Mouse (Mus musculus) small intestine, adult 2 months (tissue): ENCODE measurements around the gene Cyb5r3. TPM values are rescaled to one million over a fixed set of nuclear protein-coding genes. Genes with fewer than 3 reads are reported as not detected.

Experiments used
- H3K27ac ChIP-seq: fragments of 200-500 bp; 2 replicates; pipeline ENCODE4 v1.5.1; 2012; ENCODE audit warnings: low read depth, low read length, control low read depth, inconsistent platforms; ENCODE audit not compliant: insufficient read depth
- H3K27me3 ChIP-seq: fragments of 200-500 bp; 2 replicates; pipeline ENCODE4 v1.6.1; 2012; ENCODE audit warnings: mild to moderate bottlenecking, moderate library complexity, low read length, inconsistent platforms; ENCODE audit not compliant: control insufficient read depth, insufficient read depth
- H3K36me3 ChIP-seq: fragments of 200-500 bp; 2 replicates; pipeline ENCODE4 v1.6.1; 2012; ENCODE audit warnings: mild to moderate bottlenecking, low read length, control low read depth, inconsistent platforms; ENCODE audit not compliant: control insufficient read depth, insufficient read depth
- H3K4me1 ChIP-seq: fragments of 200-500 bp; 2 replicates; pipeline ENCODE4 v1.6.1; 2012; ENCODE audit warnings: low read length, inconsistent platforms, mixed read lengths; ENCODE audit not compliant: control insufficient read depth, insufficient read depth, insufficient read length
- H3K4me3 ChIP-seq: fragments of 200-500 bp; 2 replicates; pipeline ENCODE4 v1.5.1; 2012; ENCODE audit warnings: low read depth, mild to moderate bottlenecking, control low read depth, inconsistent platforms, low read length, moderate library complexity
- CTCF ChIP-seq: fragments of 200-500 bp; IDR thresholded peaks from 2 replicates; pipeline ENCODE4 v1.5.1; 2012; ENCODE audit warnings: low read depth, mild to moderate bottlenecking, control low read depth, inconsistent platforms, low read length, moderate library complexity, mixed read lengths; ENCODE audit not compliant: insufficient replicate concordance, insufficient read length; ENCODE audit errors: extremely low read depth
- POLR2A ChIP-seq: fragments of 200-500 bp; IDR thresholded peaks from 2 replicates; pipeline ENCODE4 v1.6.1; 2012; ENCODE audit warnings: low read depth, mild to moderate bottlenecking, control low read depth, inconsistent platforms, low read length, moderate library complexity
- WGBS: fragments of 180-500 bp; shearing (Covaris S2); methylation state at CpG from one replicate; pipeline ENCODE4 v1.1.7; 2018; 5-methylcytosine and 5-hydroxymethylcytosine counted together
- polyA plus RNA-seq: library from polyadenylated mRNA; depleted of rRNA; stranded (reverse); fragments of >200 nt; gene quantifications from 2 replicates; pipeline ENCODE4 v1.2.3, GENCODE M21; 2012

Cyb5r3 gene
- polyA plus RNA-seq, 1 experiment, result 624 TPM

DNA sequence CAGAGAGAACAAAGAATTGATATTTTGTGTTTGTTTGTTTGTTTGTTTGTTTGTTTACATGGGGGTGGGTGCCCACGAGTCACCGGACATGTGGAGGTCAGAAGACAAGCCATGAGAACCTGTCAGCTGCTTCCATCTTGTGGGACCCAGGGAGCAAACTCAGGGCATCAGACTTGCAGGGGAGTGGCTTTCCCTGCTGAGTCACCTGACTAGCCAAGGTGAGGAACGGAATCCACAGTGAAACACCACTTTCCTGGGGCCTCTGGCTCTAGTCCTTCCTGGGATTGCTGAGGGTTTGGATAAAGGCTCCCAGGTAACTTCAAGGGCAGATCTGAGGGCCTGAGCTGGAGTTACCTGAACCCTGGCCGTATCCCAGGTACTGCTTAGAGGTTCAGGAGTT lies 4.3 kb upstream of the Cyb5r3 start:
- no peaks in the 10 kb centered on the region for H3K27me3 ChIP-seq
- H3K4me3 ChIP-seq, result no peak overlapping the region
- peaks cover 23% of the 10 kb centered on the region; the same call in 1 of the 2 replicates for H3K4me1 ChIP-seq
- TF ChIP-seq POLR2A (no peak), CTCF (no peak)
- WGBS, result 38% methylated on average over 4 of the region's 4 CpGs
- H3K27ac ChIP-seq, result peak overlapping the region; percentile 21; the same call in 1 of the 2 replicates
- H3K36me3 ChIP-seq, result no peaks in the 10 kb centered on the region

DNA sequence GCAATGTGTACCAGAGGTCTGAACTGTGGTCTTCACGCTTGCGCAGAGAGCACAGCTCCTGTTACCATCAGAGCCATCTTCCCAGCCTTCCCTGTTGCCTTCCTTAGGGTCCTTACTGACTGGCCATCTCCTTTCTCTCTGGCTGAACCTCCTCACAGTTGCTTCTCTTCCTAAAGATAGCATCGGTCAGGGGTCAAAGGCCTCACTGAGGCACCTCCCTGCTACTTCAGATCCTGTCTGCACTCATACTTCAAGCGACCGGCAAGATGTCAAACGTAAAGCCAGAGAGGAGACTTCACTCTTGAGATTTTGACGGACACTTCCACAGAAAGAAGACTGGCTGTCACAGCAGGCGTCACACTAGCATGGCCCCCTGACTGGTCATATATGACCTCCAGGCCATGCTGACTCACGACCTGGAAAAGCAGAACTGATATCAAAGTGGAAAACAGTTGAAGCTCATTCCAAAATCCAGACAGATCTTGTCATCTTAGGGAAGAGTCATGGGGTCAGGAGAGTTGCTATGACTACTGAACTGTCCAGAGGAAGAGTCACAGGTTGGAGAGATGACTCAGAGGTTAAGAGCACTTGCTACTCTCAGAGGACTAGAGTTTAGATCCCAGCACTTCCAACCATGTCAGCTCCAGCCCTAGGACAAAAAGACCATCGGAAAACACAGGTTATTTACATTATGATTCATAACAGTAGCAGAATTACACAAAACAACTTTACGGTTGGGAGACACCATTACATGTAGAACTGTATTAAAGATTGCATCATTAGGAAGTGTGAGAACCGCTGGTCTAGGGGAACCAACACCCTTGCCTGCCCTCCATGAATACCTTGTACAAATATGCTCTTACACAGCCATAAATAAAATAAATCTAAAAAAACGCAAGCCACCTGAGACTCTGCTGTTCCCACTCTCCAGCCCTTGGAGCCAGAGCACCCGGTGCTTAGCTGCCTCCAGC lies 1.8 kb upstream of the Cyb5r3 start:
- Histone ChIP-seq H3K4me3 (no peak overlapping the region), H3K36me3 (no peaks in the 10 kb centered on the region), H3K27me3 (no peaks in the 10 kb centered on the region), H3K27ac (peak overlapping the region; percentile 94), H3K4me1 (peaks cover 41% of the 10 kb centered on the region)
- WGBS, result 80% methylated on average over 14 of the region's 14 CpGs
- TF ChIP-seq CTCF (no peak), POLR2A (no peak)

DNA sequence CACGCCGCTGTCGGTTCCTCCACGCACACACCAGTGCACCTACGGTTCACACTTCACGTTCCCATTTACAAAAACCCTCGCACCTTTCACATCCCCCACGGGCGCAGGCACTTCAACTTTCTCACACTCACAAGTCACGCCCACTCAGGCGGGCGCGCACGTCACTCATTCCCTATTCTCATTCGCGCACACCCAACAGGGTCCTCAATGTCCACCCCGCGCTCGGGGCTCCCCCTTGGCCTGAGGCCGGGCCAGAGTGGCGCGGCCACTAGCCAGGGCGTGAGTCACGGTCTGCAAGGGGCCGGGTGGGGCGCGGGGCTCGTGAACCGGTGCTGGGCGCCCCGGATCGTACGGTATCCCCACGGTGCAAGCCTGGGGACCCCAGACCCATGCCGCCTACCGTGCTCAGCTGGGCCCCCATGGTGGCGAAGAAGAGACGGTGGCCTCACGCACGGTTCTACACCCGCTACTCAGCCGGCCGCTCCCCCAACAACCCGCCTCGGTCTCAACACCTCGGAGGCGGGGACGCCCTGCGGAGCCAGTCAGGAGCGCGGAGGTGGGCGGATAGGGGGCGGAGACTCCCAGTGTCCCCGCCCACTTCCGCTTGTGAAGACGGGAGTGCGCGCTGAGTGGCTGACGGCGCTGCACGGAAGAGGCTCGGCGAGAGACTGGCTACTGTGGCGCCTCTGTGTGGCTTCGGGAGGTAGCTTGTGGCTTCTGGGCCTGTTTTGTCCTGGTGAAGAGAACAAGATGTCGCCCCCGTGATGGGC lies 495 bp downstream of the Cyb5r3 start:
- H3K27ac ChIP-seq, result peak overlapping the region; percentile 94
- peak overlapping the region; percentile 81 for H3K4me3 ChIP-seq
- TF ChIP-seq POLR2A (peak; percentile 90), CTCF (no peak)
- 0 out of 2 replicates have a peak, but pooled peaks cover 4% of the 10 kb centered on the region for H3K36me3 ChIP-seq
- H3K27me3 ChIP-seq, result no peaks in the 10 kb centered on the region
- WGBS, result under 1% methylated on average over 67 of the region's 67 CpGs
- H3K4me1 ChIP-seq, result peaks cover 61% of the 10 kb centered on the region

DNA sequence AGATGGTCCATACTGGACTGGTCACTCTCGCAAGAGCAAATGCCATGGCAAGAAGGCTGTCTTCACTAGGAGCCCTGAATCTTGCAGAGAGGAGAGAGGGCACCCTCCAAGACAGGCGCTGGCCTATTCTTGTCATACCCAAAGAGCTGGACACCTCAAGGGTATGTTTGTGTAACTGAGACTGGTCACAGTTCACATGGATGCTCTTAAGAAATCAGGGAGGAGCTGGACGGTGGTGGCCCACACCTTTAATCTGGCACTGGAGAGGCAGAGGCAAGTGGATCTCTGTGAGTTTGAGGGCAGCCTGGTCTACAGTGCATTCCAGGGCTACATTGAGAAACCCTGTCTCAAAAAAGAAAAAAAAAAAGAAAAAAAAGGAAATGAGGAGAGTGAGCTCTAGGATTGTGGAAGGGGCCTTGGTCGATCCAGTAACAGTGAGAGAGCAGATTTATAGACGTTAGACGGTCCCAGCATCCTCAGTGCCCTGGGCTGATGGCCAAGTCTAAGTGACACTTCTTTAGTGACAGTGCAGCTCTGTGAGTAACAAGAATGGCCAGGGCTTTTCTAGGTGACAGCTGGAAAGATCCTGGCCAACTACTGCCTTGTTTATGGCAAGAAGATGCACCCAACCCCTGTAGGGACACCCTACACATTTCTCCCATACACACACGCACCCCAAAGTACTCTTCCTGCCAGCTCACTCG lies 1.3 kb downstream of the Cyb5r3 start:
- TF ChIP-seq CTCF, result no peak
- TF ChIP-seq POLR2A, result no peak
- Histone ChIP-seq H3K27me3 (no peaks in the 10 kb centered on the region), H3K27ac (peak overlapping the region; percentile 83), H3K4me3 (peak overlapping the region; percentile 81), H3K36me3 (0 out of 2 replicates have a peak, but pooled peaks cover 4% of the 10 kb centered on the region), H3K4me1 (peaks cover 64% of the 10 kb centered on the region)
- WGBS, result 30% methylated on average over 8 of the region's 8 CpGs

DNA sequence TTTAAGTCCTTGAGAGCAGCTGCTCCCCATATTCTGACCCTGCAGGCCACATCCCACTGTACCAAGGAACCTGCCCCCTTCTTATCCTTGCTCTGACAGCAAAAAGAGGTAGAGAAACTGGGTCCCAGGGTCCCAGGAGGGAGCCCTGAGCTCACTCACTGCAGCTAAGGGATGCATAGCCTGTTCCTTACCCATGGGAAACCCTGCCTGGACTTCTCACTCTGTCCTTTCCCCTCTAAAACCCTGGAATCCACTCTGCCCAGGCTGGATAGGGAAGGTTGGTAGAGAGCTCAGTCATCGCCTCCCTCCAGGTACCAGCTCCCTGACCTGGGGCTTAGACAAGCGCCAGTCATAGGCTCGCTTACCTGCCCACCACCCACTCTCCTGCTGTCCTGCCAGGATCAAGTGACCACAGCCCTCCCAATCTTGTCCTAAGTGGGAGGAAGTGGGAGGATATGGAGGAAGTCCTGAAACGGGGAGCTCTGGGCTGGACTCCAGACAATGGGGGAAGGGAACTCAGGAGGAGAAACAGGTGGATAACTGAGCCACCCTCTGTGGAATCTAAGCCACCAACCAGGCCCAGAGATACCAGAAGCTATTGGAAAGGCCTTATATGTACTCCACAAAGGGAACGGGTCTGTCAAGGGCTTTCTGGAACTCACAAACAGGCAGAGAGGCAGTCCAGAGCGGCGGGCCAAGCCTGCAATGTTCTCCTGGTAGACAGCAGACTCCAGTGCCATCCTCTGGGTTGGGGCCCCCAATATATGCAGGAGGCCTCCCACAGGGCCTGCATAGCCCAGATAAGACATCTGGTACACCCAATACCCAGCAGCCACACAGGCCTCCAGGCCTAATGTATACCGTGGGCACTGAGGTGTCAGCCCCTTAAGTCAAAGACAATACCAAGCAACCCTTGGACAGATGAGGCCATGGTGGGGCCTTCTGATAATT lies 2.3 kb downstream of the Cyb5r3 start:
- Histone ChIP-seq H3K4me1 (peaks cover 67% of the 10 kb centered on the region), H3K27me3 (no peaks in the 10 kb centered on the region), H3K4me3 (peak overlapping the region; percentile 36), H3K36me3 (0 out of 2 replicates have a peak, but pooled peaks cover 9% of the 10 kb centered on the region), H3K27ac (peak overlapping the region; percentile 42)
- 71% methylated on average over 8 of the region's 8 CpGs for WGBS
- TF ChIP-seq CTCF, result no peak
- TF ChIP-seq POLR2A, result no peak
